Mouse (Mus musculus) urinary bladder, adult 2 months (tissue): Measurements from ENCODE around the gene Cacnb1. TPM values are rescaled to one million over a fixed set of nuclear protein-coding genes. Genes with fewer than 3 reads are reported as not detected.

Source experiments
- DNase-seq: peaks from one replicate; pipeline ENCODE4 v3.0.0; 2022; ENCODE audit warnings: low spot score
- polyA plus RNA-seq: library from polyadenylated mRNA; depleted of rRNA; stranded (reverse); fragments of >200 nt; gene quantifications from 2 replicates; pipeline ENCODE4 v1.2.3, GENCODE M21; 2012; rRNA removed

Gene Cacnb1
- polyA plus RNA-seq, 1 experiment: 12.4 TPM

- no peak for DNase-seq
Observed at GRCm38 (mm10) chr11:97955146-97955902, 67.5 kb downstream of the Cacnb1 start.

GRCm38 (mm10) chr11:97954469-97955141, 68.2 kb downstream of the Cacnb1 start:
- DNase-seq: no peak

GRCm38 (mm10) chr11:97953939-97954275, 68.9 kb downstream of the Cacnb1 start:
- no peak for DNase-seq

- no peak for DNase-seq
Observed at GRCm38 (mm10) chr11:97953179-97953938, 69.5 kb downstream of the Cacnb1 start.

GRCm38 (mm10) chr11:97952367-97953006, 70.3 kb downstream of the Cacnb1 start:
- DNase-seq: no peak

Other genes with a start within 250 kb of the Cacnb1 start
- gene 1700001P01Rik, start 247.1 kb downstream of the Cacnb1 start, polyA plus RNA-seq: 0.13 and 0.41 TPM in 2 replicates
- gene Rpl23, start 240.6 kb downstream of the Cacnb1 start, polyA plus RNA-seq: 911 and 1,027 TPM in 2 replicates
- 101 and 108 TPM in 2 replicates for gene Lasp1, start 224.0 kb downstream of the Cacnb1 start, polyA plus RNA-seq
- 3.8 and 5.6 TPM in 2 replicates for gene B230217C12Rik, start 182.3 kb downstream of the Cacnb1 start, polyA plus RNA-seq
- gene Fbxo47, start 138.9 kb downstream of the Cacnb1 start, polyA plus RNA-seq: 0.28 and 0.40 TPM in 2 replicates
- gene Plxdc1, start 36.6 kb downstream of the Cacnb1 start, polyA plus RNA-seq: 3.6 and 5.3 TPM in 2 replicates
- 3.2 and 3.9 TPM in 2 replicates for gene Arl5c, start 26.9 kb downstream of the Cacnb1 start, polyA plus RNA-seq
- 1,600 and 1,809 TPM in 2 replicates for gene Rpl19, start 3.7 kb upstream of the Cacnb1 start, polyA plus RNA-seq
- gene Stac2, start 30.4 kb upstream of the Cacnb1 start, polyA plus RNA-seq: 0.14 and 0.41 TPM in 2 replicates
- 19.9 and 22.0 TPM in 2 replicates for gene Fbxl20, start 127.4 kb upstream of the Cacnb1 start, polyA plus RNA-seq
- 20.7 and 21.2 TPM in 2 replicates for gene Med1, start 170.3 kb upstream of the Cacnb1 start, polyA plus RNA-seq
- gene Cdk12, start 180.0 kb upstream of the Cacnb1 start, polyA plus RNA-seq: 20.5 and 21.1 TPM in 2 replicates